Mouse (Mus musculus): ENCODE data around the gene Trap1a.
"Not testable (repeated sequence)": the region's sequence is repeated elsewhere in the genome, so short reads cannot be mapped to it uniquely, and the experiment has no call there.

Trap1a gene

DNA sequence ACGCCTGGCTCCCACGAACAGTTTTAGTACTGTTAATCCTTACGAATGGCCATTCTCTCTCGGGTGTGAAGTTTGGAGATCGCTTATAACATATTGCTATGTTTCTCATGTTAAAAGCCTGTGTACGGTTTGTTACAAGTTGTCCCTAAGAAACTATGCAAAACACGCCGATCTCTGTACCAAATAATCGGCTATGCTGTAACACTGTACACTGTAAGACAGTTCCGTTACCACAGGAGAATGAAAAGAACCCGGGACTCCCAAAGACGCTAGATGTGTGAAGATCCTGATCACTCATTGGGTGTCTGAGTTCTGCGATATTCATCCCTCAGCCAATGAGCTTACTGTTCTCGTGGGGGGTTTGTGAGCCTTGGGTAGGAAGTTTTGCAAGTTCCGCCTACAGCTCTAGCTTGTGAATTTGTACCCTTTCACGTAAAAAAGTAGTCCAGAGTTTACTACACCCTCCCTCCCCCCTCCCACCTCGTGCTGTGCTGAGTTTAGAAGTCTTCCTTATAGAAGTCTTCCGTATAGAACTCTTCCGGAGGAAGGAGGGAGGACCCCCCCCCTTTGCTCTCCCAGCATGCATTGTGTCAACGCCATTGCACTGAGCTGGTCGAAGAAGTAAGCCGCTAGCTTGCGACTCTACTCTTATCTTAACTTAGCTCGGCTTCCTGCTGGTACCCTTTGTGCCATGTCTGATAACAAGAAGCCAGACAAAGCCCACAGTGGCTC, at the start of gene Trap1a:
TSS of gene Trap1a (plus strand) at position 421 of the 732 bp plus-strand sequence.
- in situ Hi-C loops (cut with MboI; ENCODE audit: unreplicated experiment in 2 of 2): no loop called here

DNA sequence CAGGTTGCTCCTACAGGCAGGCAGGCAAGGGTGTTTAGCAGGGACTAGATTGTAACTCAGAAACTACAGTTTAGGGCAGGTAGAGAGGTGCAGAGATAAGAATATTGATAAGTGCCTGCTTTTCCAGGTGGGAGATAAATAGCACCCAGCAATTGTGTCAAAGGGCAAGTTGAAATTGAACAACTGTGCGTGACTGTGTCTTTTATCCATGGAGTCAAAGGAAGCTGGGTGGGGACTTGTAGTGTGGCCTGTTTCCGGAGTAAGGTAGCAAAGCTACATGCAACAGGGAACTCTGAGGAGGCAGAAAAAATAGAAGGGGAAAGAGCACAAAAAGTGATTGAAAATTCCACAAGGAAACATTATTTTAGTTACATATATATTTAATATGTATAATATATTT, 40.4 kb upstream of the Trap1a start:
- in situ Hi-C loops (cut with MboI; ENCODE audit: unreplicated experiment in 2 of 2): no loop called here

GRCm38 (mm10) chrX:139295325-139295724, 38.2 kb upstream of the Trap1a start:
- in situ Hi-C loops (cut with MboI; ENCODE audit: unreplicated experiment in 2 of 2): no loop called here

- in situ Hi-C loops (cut with MboI; ENCODE audit: unreplicated experiment in 2 of 2): not testable (repeated sequence)
These were observed 16.1 kb upstream of the Trap1a start for GRCm38 (mm10) chrX:139317356-139317755.

DNA sequence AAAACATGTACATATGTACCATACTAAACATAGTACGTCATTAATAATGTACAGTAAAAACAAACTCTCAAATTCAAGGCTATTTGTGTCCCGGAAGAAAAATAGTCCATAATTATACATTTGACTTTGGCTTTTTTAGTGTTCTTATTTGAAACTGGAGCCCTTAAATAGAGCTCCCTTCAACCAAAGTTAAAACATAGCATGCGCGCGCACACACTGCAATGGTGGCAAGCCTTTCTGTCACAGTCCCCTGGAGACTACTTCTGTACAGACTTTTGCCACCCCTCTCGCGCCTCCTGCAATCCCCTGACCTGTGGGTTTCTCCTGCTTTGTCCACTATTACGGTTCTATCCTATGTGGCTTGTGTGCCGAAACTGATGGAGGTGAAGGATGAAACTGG, 900 bp upstream of the Trap1a start:
- in situ Hi-C loops (cut with MboI; ENCODE audit: unreplicated experiment in 2 of 2): no loop called here

GRCm38 (mm10) chrX:139334504-139335418, 1.3 kb downstream of the Trap1a start:
- in situ Hi-C loops (cut with MboI; ENCODE audit: unreplicated experiment in 2 of 2): no loop called here

DNA sequence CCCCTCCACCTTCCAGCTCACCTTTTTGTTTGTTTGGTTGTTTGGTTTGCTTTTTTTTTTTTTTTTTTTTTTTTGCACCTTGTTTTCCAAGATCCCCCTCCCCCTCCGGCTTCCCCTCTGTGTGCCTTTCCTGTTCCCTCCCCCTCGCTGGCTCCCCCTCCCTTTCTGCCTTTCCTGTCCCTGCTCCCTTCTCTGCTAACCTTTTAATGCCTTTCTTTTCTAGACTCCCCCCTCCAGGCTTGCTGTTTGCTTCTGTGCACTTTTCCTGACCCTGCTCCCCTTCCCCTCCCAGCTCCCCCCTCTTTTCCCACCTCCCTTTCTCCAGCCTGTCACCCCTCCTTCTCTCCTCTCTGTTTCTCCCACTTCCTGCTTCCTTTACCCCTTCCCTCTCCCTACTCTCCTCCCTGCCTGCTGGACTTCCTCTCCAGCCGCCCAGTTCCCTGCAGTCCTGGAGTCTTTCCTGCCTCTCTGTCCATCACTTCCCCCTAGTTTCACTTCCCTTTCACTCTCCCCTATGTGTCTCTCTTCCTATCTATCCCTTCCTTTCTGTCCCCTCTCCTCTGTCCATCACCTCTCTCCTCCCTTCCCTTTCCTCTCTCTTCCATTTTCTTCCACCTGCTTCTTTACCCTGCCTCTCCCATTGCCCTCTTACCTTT, 2.1 kb downstream of the Trap1a start:
- in situ Hi-C loops (cut with MboI; ENCODE audit: unreplicated experiment in 2 of 2): no loop called here

DNA sequence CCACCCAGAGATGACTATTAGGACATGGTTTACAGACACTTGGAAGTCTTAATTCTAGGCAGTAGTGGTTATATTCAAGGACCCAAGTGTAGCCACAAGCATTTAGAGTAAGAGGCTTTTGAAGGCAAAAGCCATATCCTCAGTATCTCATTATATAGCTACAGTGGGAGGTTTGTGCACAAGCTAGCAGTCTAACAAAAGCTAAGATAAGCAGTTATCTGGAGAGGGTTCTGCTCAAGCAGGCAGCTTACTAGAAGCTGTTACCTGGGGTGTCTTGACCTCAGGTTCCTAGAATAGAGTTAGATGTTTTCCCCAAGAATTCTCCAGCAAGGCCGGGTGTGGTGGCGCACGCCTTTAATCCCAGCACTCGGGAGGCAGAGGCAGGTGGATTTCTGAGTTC, 6.1 kb downstream of the Trap1a start:
- in situ Hi-C loops (cut with MboI; ENCODE audit: unreplicated experiment in 2 of 2): no loop called here

- in situ Hi-C loops (cut with MboI; ENCODE audit: unreplicated experiment in 2 of 2): no loop called here
These were observed 7.7 kb downstream of the Trap1a start for GRCm38 (mm10) chrX:139341185-139341584.

DNA sequence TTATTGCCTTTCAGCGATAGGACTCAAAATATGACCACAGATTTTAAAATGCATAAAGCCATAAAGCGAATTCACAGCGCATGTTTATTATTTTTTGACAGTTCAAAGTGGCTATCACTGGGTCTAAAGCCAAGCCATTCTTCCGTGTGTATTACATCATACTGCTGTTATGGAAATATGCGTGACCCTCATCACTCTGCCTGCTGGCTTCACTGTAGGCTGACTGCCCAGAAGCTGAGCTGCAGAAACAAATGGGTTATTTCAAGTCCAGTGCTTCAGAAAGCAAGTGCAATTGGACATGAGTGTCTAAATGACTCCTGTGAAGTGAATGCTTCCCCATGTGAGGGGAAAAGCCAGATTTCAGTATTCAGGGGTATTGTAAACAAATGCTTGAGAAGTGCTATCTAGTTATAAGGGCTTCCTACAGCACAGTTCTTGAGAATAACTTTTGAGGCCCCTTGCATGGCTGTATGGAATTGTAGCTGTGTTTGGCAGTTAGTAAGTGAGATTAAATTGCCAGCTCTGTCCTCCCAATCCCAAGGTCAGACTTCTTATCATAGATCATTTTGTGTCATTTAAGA, 18.8 kb downstream of the Trap1a start:
- in situ Hi-C loops (cut with MboI; ENCODE audit: unreplicated experiment in 2 of 2): no loop called here

- in situ Hi-C loops (cut with MboI; ENCODE audit: unreplicated experiment in 2 of 2): no loop called here
These were observed 24.3 kb downstream of the Trap1a start for GRCm38 (mm10) chrX:139357639-139358260.

GRCm38 (mm10) chrX:139358361-139358760, 24.9 kb downstream of the Trap1a start:
- in situ Hi-C loops (cut with MboI; ENCODE audit: unreplicated experiment in 2 of 2): no loop called here

DNA sequence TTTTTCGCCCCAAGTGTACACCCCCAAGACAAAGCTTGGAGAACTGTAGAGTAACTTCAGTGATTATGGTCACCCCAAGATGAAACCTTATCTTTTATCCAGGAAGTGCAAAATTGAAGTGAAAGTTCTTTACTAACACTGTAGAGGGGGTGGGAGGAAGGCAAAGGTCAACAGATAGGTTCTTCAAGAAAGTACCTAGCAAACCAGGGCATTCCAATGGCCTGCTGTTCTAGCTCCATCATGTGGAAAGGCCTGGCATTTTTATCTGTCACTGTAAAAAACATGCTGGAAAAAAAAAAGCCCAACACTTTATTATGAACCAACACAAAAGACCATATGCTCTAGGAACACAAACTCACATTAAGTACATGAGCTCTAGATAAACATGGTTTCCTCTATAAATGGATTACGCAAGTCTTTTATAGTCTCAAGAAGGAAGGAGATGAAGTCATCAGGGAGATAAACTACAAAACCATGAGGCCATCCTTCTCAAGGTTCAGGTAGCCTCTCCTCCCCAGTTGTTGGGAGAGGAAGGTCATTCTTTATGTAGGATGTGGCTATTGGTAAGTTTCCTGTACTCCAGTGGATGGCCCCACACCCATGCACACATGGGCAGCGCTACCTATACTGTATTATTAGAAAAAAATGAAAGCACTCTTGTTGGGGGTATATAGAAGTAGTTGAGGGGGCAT, 33.5 kb downstream of the Trap1a start:
- in situ Hi-C loops (cut with MboI; ENCODE audit: unreplicated experiment in 2 of 2): no loop called here

- in situ Hi-C loops (cut with MboI; ENCODE audit: unreplicated experiment in 2 of 2): no loop called here
These were observed 34.0 kb downstream of the Trap1a start for GRCm38 (mm10) chrX:139367529-139367908.

DNA sequence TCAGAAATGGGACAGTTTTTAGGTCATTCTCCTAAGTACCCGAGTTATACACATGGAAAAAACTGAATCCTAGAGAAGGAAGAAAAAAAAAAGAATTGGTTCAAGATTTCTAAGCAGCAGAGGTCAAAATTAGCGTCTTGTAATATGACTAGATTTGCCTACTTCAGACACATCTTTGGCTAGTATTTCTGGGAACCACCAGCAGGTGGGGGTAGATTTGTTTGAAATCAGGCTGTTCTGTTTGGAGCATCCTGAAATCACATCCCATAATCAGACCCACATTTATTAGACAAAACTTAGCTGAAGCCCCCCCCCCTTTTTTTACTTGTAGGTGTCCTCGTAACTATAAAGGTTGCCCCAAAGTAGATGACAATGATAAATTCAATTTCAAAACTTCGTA, 35.6 kb downstream of the Trap1a start:
- in situ Hi-C loops (cut with MboI; ENCODE audit: unreplicated experiment in 2 of 2): no loop called here

DNA sequence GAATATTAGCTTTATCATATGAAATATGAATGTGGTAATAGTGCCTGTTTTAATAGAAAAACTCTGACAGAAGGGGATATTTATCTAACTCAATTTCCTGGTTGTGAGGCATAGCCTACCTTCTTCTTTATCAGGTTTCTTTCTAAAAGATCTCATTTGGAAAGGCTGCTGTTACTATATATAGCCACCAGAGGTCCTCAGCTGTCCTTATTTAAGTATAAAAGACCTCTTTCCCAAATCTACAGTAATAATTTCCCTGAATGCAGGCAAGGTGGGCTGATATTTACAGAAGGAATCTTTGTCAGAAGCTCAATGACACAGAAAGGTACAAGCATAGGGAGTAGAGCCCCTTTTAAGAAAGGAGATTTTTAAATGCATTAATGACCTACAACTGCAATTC, 39.2 kb downstream of the Trap1a start:
- in situ Hi-C loops (cut with MboI; ENCODE audit: unreplicated experiment in 2 of 2): no loop called here
